Mouse (Mus musculus) erythroid progenitor cell, adult 5-6 weeks (primary cell): ENCODE measurements around the gene Fem1a. TPM values are rescaled to one million over a fixed set of nuclear protein-coding genes. Genes with fewer than 3 reads are reported as not detected.
A peak's percentile ranks its signal among the peaks of the same experiment; 100 is the strongest.

ENCODE experiments used
- ATAC-seq: replicated peaks from 2 replicates; pipeline ENCODE4 v1.8.0; 2016; ENCODE audit warnings: moderate number of reproducible peaks, mild to moderate bottlenecking, moderate TSS enrichment, inconsistent platforms; ENCODE audit not compliant: poor library complexity, low FRiP score, severe bottlenecking
- total RNA-seq, 2 experiments: library from RNA; stranded (forward) in 1 of 2; stranded (reverse) in 1 of 2; fragments of 150-400 nt in 1 of 2; fragments of 186-747, 209-891 nt in 1 of 2; gene quantifications; 2 replicates each; pipeline versions ENCODE4 v1.2.3 to v1.2.4; 2015 to 2017; ENCODE audit warnings: low replicate concordance in 2 of 2

Fem1a gene
- total RNA-seq, 2 experiments from 2014 or later = 5.7 to 8.4 TPM

GRCm38 (mm10) chr17:56275842-56276480 lies 19.4 kb downstream of the Fem1a start:
- 0 out of 2 replicates have a peak, but pooled peaks have one; percentile 12 for ATAC-seq

GRCm38 (mm10) chr17:56276643-56277566 lies 20.3 kb downstream of the Fem1a start, which contains the start of gene Ticam1:
TSS of gene Ticam1 (minus strand) at chr17:56276786.
- peak; percentile 80 for ATAC-seq

- ATAC-seq = no peak
Measured at GRCm38 (mm10) chr17:56277567-56277893, 20.9 kb downstream of the Fem1a start.

- ATAC-seq = no peak
Measured at GRCm38 (mm10) chr17:56278340-56278739, 21.7 kb downstream of the Fem1a start.

- ATAC-seq = no peak
Measured at GRCm38 (mm10) chr17:56279481-56280155, 23.0 kb downstream of the Fem1a start.

GRCm38 (mm10) chr17:56281193-56281592 lies 24.6 kb downstream of the Fem1a start:
- ATAC-seq = no peak

GRCm38 (mm10) chr17:56282802-56283201 lies 26.2 kb downstream of the Fem1a start:
- ATAC-seq = no peak

- no peak for ATAC-seq
Measured at GRCm38 (mm10) chr17:56283316-56283715, 26.7 kb downstream of the Fem1a start.

GRCm38 (mm10) chr17:56285995-56286394 lies 29.4 kb downstream of the Fem1a start:
- no peak for ATAC-seq

GRCm38 (mm10) chr17:56287830-56288229 lies 31.2 kb downstream of the Fem1a start:
- ATAC-seq = no peak

- ATAC-seq = no peak
Measured at GRCm38 (mm10) chr17:56288866-56289265, 32.3 kb downstream of the Fem1a start.

GRCm38 (mm10) chr17:56289371-56290331 lies 33.0 kb downstream of the Fem1a start:
- ATAC-seq = no peak

- ATAC-seq = peak; percentile 66
Measured at GRCm38 (mm10) chr17:56290388-56291170, 34.0 kb downstream of the Fem1a start.

GRCm38 (mm10) chr17:56291171-56291511 lies 34.5 kb downstream of the Fem1a start:
- peak; percentile 81 for ATAC-seq

- no peak for ATAC-seq
Measured at GRCm38 (mm10) chr17:56291826-56292475, 35.3 kb downstream of the Fem1a start.

- no peak for ATAC-seq
Measured at GRCm38 (mm10) chr17:56292531-56293222, 36.1 kb downstream of the Fem1a start, which contains the start of gene Plin3. TSS of gene Plin3 (minus strand) at chr17:56292873.

GRCm38 (mm10) chr17:56293291-56293690 lies 36.7 kb downstream of the Fem1a start:
- no peak for ATAC-seq

- no peak for ATAC-seq
Measured at GRCm38 (mm10) chr17:56294241-56294640, 37.6 kb downstream of the Fem1a start.
